Mouse (Mus musculus): ENCODE measurements around the gene AC161166.1.

DNA sequence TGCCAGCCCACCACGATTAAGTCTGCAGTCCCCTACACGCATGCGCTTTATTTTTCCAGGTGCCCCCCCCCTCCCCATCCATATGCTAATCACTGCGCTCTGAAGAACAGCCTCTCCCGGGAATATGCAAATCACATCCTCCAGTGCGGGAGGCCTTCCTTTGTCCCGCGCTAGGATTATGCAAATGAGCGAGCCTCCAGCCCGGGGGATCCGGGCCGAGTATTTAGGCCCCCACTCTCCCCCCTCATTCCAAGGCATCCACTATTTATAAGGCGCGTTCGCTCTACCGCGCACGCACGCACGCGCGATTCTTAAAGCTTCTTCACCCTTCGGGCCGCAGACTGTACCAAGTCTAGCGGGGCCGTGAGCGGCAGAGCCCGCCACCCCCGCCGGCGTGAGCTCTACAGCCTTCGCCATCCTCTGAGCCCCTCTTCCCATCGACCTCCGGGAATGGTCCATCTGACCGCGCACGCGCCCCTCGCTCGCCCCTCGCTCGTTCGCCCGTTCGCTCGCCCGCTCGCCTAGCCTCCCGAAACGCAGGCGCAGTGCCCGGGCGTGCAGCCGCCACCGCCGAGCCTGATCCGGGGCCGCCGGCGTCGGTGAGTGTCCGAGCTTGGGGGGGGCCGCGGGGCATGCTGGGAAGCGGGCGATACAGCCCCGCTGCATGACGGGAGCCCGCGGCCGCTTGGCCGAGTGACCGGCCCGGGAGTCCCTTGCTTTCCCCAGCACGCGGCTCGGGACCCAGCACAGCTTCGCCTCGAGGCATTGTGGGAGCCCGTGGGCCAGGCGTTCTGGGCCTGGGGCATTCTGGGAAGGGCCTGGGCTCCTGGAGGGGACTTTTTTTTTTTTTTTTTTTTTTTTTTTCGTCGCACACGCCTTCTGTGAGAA, 5.2 kb downstream of the AC161166.1 start, which contains the start of gene Zfp428:
- TF ChIP-seq GATA1 (IDR thresholded peaks at IDR 0.05; ENCODE audit: borderline replicate concordance, low read length): no peak
- TF ChIP-seq CTCF (IDR thresholded peaks at IDR 0.05; ENCODE audit: low read depth, low read length): no peak
- TF ChIP-seq TAL1 (conservative IDR thresholded peaks at IDR 0.05; ENCODE audit: low read depth, low read length): no peak
- TF ChIP-seq POLR2AphosphoS5 (IDR thresholded peaks at IDR 0.05; ENCODE audit: insufficient replicate concordance, low read depth, low read length): no peak
- TF ChIP-seq GATA2 (IDR thresholded peaks at IDR 0.05; ENCODE audit: borderline replicate concordance, low read depth, low read length): no peak

Data from G1E (cell line).